Mouse (Mus musculus) megakaryocyte, embryonic 14.5 days (primary cell): ENCODE data around the gene Gm17581.

Source experiments
- FLI1 ChIP-seq: IDR thresholded peaks from 2 replicates; pipeline ENCODE4 v1.6.1; 2012; ENCODE audit warnings: low read length, inconsistent platforms, mixed read lengths
- GATA1 ChIP-seq: IDR thresholded peaks from 3 replicates; pipeline ENCODE4 v1.6.1; 2012; ENCODE audit warnings: mixed read lengths, low read length, inconsistent platforms, borderline replicate concordance

DNA sequence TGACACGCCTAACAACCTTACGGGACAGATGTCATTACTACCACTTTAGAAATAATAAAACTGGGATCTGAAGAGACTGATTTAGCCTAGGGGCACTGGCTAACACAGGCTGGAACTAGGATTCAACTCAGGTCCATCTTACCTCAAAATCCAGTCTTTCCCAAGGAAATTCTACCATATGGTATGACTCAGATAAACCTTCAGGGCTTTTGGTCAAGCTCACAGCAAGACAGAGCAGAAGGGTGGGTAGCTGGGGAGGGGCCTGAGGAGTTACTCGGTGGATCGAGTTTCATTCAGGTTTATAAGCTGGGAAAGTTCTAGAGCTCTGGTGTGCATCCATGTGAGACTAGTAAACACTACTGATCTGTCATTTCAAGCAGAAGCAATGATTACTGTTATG is 46.5 kb downstream of the Gm17581 start:
- TF ChIP-seq GATA1 (no peak), FLI1 (no peak)
